Mouse (Mus musculus) lung, postnatal 0 days (tissue): ENCODE data around the gene Pfdn4. TPM values are rescaled to one million over a fixed set of nuclear protein-coding genes. Genes with fewer than 3 reads are reported as not detected.

Experiments
- ATAC-seq: fragments of 200-750 bp; cut with Nextera tagmentation; 2 replicates; pipeline ENCODE4 v1.8.0; 2017; ENCODE audit warnings: moderate library complexity
- DNase-seq: peaks from one replicate; pipeline ENCODE4 v3.0.0-alpha.2; 2016; ENCODE audit warnings: low spot score
- H3K27ac ChIP-seq: fragments of 300-500 bp; sonication (generic); 2 replicates; pipeline ENCODE4 v1.5.1; 2014; ENCODE audit warnings: antibody characterized with exemption, mild to moderate bottlenecking, low read length, mixed read lengths
- H3K27me3 ChIP-seq: fragments of 300-500 bp; sonication (generic); replicated peaks from 2 replicates; pipeline ENCODE4 v1.6.1; 2014; ENCODE audit warnings: low read length, mixed read lengths; ENCODE audit not compliant: insufficient read depth
- H3K36me3 ChIP-seq: fragments of 300-500 bp; sonication (generic); 2 replicates; pipeline ENCODE4 v1.6.1; 2014; ENCODE audit warnings: low read length, mixed read lengths; ENCODE audit not compliant: insufficient read depth
- H3K4me1 ChIP-seq: fragments of 300-500 bp; sonication (generic); 2 replicates; pipeline ENCODE4 v1.6.1; 2014; ENCODE audit warnings: antibody characterized with exemption, low read depth, low read length, mixed read lengths; ENCODE audit not compliant: insufficient read depth
- H3K4me2 ChIP-seq: fragments of 300-500 bp; sonication (generic); replicated peaks from 2 replicates; pipeline ENCODE4 v1.6.1; 2014; ENCODE audit warnings: low read depth, mild to moderate bottlenecking, low read length, moderate library complexity, mixed read lengths
- H3K4me3 ChIP-seq: fragments of 300-500 bp; sonication (generic); 2 replicates; pipeline ENCODE4 v1.5.1; 2014; ENCODE audit warnings: low read depth, low read length
- H3K9ac ChIP-seq: fragments of 300-500 bp; sonication (generic); replicated peaks from 2 replicates; pipeline ENCODE4 v1.6.1; 2014; ENCODE audit warnings: low read depth, mild to moderate bottlenecking
- H3K9me3 ChIP-seq: fragments of 300-500 bp; sonication (generic); 2 replicates; pipeline ENCODE4 v1.6.1; 2016; ENCODE audit warnings: low read length, mixed read lengths
- CTCF ChIP-seq: IDR thresholded peaks from 2 replicates; pipeline ENCODE4 v1.5.1; 2016; ENCODE audit warnings: antibody characterized with exemption, mild to moderate bottlenecking
- EP300 ChIP-seq: IDR thresholded peaks from 2 replicates; pipeline ENCODE4 v1.6.1; 2016; ENCODE audit warnings: antibody characterized with exemption, mild to moderate bottlenecking, control low read depth
- WGBS: fragments of 180-500 bp; shearing (Covaris S2); extraction: QIAGEN DNeasy Blood & Tissue Kit; methylation state at CpG from one replicate; pipeline ENCODE4 v1.1.7; 2014; 5-methylcytosine and 5-hydroxymethylcytosine counted together
- polyA plus RNA-seq: library from polyadenylated mRNA; unstranded; fragments of >200 nt; fragmentation: Nextera tagmentation; extraction: Ambion mirVana; gene quantifications from 2 replicates; pipeline ENCODE4 v1.2.1, GENCODE M21; 2015

Pfdn4 gene
- polyA plus RNA-seq, 1 experiment from 2014 or later: 50.4 TPM

DNA sequence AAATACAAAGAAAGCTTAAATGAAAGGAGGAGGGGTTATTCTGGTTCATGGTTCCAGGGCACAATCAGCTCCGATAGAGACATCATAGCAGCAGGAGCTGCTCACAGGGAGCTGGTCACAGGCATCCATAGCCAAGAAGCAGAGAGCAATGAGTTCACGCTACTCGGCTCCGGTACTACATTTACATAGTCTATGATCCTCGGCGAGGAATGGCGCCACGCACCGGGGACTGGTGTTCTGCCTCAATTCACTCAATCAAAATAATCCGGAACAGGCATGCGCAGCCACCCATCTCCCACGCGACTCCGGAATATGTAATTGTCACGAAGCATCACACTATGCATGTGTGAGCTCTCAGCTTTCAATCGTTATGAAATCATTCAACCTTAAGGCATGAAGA is 31.8 kb downstream of the Pfdn4 start:
- H3K4me2 ChIP-seq: no peak overlapping the region
- no peaks in the 10 kb centered on the region for H3K36me3 ChIP-seq
- no peaks in the 10 kb centered on the region for H3K4me1 ChIP-seq
- 95% methylated on average over 16 of the region's 16 CpGs for WGBS
- no peak for ATAC-seq
- H3K27me3 ChIP-seq: no peaks in the 10 kb centered on the region
- no peak overlapping the region for H3K4me3 ChIP-seq
- H3K9me3 ChIP-seq: no peaks in the 10 kb centered on the region
- no peak for TF ChIP-seq EP300
- no peak for TF ChIP-seq CTCF
- H3K9ac ChIP-seq: no peak overlapping the region
- H3K27ac ChIP-seq: no peak overlapping the region
- no peak for DNase-seq

DNA sequence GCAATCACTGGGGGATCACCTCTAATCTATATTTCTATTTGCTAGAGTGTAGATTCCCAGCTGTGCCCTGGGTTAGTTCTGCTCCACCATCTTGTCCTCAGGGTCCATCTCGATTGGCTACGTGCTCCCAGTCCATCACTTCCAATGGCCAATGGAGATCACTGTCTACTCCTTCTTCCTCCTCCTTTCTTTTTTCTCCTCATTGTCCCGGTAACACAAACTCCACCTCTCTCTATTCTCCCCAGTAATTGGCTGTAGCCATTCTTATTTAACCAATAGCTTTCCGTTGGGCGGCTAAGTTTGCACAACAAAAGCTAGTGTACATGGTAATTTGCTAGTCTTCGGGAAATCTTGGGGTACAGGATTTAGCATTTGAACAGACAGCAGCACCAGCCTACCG is 33.5 kb downstream of the Pfdn4 start:
- Histone ChIP-seq H3K9ac (no peak overlapping the region), H3K36me3 (no peaks in the 10 kb centered on the region), H3K4me3 (no peak overlapping the region), H3K4me2 (no peak overlapping the region), H3K27ac (no peak overlapping the region), H3K9me3 (no peaks in the 10 kb centered on the region), H3K4me1 (no peaks in the 10 kb centered on the region), H3K27me3 (no peaks in the 10 kb centered on the region)
- WGBS: 90% methylated on average over 7 of the region's 7 CpGs
- TF ChIP-seq CTCF (no peak), EP300 (no peak)
- DNase-seq: no peak
- no peak for ATAC-seq

DNA sequence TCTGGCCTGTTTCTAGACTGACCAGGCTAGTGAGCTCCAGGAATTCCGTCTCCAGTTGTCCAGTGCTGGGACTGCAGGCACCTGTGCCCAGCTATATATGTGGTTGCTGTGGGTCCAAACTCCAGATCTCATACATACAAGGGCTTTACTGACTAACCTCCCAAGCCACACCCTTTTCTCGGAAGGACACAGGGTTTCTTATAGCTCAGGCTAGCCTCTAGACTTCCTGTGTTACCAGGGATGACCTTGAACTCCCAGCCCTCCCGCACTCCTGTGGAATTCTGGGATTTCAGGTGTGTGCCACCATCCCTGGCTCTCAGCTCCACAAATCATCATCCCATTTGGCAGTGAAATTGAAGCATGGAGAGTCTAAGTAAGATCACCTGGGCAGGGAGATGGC is 34.0 kb downstream of the Pfdn4 start:
- TF ChIP-seq CTCF (no peak), EP300 (no peak)
- H3K27ac ChIP-seq: no peak overlapping the region
- no peak overlapping the region for H3K4me3 ChIP-seq
- H3K9ac ChIP-seq: no peak overlapping the region
- WGBS: 84% methylated on average over 3 of the region's 3 CpGs
- H3K27me3 ChIP-seq: no peaks in the 10 kb centered on the region
- no peaks in the 10 kb centered on the region for H3K9me3 ChIP-seq
- H3K4me2 ChIP-seq: no peak overlapping the region
- DNase-seq (no peak), ATAC-seq (no peak)
- H3K4me1 ChIP-seq: no peaks in the 10 kb centered on the region
- H3K36me3 ChIP-seq: no peaks in the 10 kb centered on the region

DNA sequence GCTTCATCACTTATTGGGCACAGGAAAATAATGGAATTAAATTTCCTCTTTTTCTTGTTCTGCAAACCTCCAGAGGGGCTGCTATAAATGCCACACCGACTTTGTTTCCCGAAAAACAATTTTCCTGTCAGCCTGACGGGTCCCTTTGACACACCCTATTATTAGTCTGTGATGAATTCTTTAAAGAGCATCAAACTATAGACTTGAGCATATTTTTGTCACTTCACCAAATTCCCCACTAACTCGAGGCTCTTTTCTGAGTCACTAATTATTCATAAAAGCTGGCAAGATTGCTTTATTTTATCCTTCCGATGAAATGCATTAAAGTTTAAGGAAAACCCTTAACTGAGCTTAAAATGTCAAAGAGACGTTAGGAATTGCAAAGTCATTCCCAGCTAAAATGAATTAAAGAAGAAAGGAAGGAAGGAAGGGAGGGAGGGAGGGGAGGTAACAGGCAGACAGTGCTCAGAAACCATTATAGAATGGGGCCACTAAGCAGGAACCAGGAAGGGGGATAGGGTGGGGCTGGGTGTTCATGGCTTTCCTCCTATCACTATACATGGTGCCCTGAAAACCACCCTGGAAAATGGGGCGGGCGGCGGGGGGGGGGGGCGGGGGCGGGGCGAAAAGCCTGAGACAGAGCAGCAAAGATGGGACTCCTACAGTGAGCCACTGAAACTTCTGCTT is 38.0 kb downstream of the Pfdn4 start:
- Histone ChIP-seq H3K27ac (no peak overlapping the region), H3K27me3 (no peaks in the 10 kb centered on the region), H3K4me3 (no peak overlapping the region), H3K36me3 (no peaks in the 10 kb centered on the region), H3K9me3 (no peaks in the 10 kb centered on the region), H3K4me1 (no peaks in the 10 kb centered on the region), H3K4me2 (no peak overlapping the region), H3K9ac (no peak overlapping the region)
- DNase-seq (no peak), ATAC-seq (no peak)
- WGBS: 46% methylated on average over 11 of the region's 12 CpGs
- TF ChIP-seq CTCF (no peak), EP300 (no peak)

DNA sequence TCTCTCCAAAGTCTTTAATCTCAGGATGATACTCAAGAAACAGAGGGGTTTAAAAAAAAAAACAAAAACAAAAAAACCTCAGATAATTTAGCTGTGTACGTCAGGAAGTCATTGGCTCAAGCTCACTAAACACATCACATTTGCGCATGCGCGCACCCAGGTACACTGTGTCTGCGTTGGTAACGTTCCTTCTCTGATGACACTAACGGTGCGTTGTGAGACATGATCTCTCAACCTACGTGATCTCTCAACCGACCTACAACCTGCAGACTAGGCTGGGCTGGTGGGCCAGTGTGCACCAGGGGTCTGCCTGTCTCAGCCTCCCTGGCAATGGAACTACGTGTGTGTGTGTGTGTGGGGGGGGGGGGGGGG is 38.6 kb downstream of the Pfdn4 start:
- 86% methylated on average over 11 of the region's 11 CpGs for WGBS

GRCm38 (mm10) chr2:170535841-170536240 is 39.6 kb downstream of the Pfdn4 start:
- Histone ChIP-seq H3K36me3 (no peaks in the 10 kb centered on the region), H3K4me1 (no peaks in the 10 kb centered on the region), H3K4me2 (no peak overlapping the region), H3K27me3 (no peaks in the 10 kb centered on the region), H3K9me3 (no peaks in the 10 kb centered on the region), H3K4me3 (no peak overlapping the region), H3K9ac (no peak overlapping the region), H3K27ac (no peak overlapping the region)
- DNase-seq (no peak), ATAC-seq (no peak)
- TF ChIP-seq EP300 (no peak), CTCF (no peak)

More for the DNA sequence above, 38.6 kb downstream of the Pfdn4 start:
- H3K4me3 ChIP-seq: no peak overlapping the region
- H3K9me3 ChIP-seq: no peaks in the 10 kb centered on the region
- H3K27ac ChIP-seq: no peak overlapping the region
- H3K9ac ChIP-seq: no peak overlapping the region
- H3K4me2 ChIP-seq: no peak overlapping the region
- H3K4me1 ChIP-seq: no peaks in the 10 kb centered on the region
- ATAC-seq: no peak
- no peak for TF ChIP-seq EP300
- no peaks in the 10 kb centered on the region for H3K36me3 ChIP-seq
- H3K27me3 ChIP-seq: no peaks in the 10 kb centered on the region
- no peak for DNase-seq

- Histone ChIP-seq H3K27ac (no peak overlapping the region), H3K4me3 (no peak overlapping the region), H3K4me1 (no peaks in the 10 kb centered on the region), H3K27me3 (no peaks in the 10 kb centered on the region), H3K9ac (no peak overlapping the region), H3K36me3 (no peaks in the 10 kb centered on the region), H3K9me3 (no peaks in the 10 kb centered on the region), H3K4me2 (no peak overlapping the region)
- TF ChIP-seq EP300 (no peak), CTCF (no peak)
- DNase-seq (no peak), ATAC-seq (no peak)
- WGBS: 80% methylated on average over 9 of the region's 9 CpGs
These were observed 43.0 kb downstream of the Pfdn4 start for GRCm38 (mm10) chr2:170539211-170539610.
